Mouse (Mus musculus) T-helper 2 cell (primary cell): ENCODE measurements around the gene Tcam1.

Experiments used
- in situ Hi-C: fragments of 300-600 bp; cut with MboI, MseI; formaldehyde crosslinking; loops from one replicate; pipeline ENCODE4 v1.15.1; 2025; ENCODE audit warnings: high pct_unique_total_duplicates

Gene Tcam1

DNA sequence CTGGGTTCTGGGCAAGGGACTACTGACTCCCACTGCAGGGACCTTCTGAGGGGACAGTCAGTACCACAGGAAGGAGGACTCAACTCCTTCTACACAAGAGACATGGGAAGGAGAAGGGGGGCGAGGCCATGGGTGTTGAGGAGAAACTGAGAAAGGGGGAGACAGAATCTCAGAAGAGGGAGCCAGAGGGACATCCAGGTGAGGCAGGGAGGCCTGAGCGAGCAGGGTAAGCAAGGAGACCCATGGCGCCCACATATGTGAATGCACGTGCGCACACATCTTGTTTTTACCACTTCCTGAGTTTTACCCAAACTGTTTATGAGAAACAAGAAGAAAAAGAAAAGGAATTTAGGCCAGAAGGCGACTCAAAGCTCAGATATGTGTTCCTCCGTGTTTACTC is 41.3 kb downstream of the Tcam1 start:
- in situ Hi-C loops, result no loop called here

DNA sequence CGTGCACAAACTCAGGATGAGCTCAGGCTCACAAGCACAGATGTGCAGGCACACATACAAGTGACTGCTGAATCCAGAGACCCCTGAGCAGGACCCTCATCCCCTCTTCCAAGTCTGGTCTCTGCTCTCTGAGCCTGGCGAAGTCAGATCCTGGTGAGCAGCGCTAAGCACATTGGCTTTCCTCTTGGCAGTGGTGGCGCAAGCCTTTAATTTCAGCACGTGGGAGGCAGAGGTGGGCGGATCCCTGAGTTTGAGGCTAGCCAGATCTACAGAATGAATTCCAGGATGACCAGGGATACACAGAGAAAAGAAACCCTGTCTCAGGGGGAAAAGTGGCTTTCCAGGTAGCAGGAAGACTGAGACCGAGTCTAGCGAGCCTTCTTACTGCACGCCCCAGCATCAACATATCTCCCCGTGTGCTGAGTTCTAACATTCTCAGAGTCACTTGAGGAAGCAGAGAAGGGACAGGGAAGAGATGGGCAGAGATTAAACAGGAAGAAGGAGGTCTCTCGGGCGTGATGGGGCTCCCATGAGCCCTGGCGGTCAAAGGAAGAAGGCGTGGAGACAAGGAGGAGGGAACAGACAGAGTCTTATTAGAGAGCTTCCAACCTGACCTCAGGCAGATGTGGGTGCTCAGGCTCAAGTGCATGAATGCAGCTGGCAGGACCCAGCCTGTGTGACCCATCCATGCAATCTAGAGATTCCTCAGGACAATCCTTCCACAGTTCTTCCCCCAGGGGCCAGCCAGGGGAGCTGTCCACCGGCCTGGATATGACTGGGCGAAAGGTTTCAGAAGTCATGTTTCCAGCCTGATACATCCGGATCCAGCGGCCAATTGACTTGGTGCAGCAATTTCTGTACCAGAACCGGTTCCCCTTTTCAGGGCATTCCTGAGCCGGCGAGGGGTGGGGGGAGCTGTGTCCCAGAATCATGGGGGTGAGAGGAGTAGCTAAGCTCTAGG is 42.2 kb downstream of the Tcam1 start:
- in situ Hi-C loops, result no loop called here

DNA sequence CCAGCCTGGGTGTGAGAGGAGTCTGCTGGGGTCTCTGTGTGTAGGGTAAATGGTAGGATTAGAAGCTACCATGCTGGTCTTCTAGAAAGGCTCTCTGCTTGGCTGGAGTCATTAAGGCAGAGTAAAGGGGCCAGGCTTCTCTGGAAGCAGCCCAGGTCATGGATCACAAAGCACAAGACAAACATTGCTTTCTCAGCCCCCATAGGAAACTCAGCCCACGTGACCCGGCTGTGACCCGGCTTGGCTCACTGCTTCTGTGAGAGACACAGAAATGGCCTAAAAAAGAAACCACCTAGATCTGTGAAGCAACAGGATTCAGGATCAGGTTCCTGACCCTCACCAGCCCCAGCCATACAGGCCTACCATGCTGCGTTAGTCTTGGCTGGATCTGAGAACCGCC is 48.4 kb downstream of the Tcam1 start:
- in situ Hi-C loops, result no loop called here

DNA sequence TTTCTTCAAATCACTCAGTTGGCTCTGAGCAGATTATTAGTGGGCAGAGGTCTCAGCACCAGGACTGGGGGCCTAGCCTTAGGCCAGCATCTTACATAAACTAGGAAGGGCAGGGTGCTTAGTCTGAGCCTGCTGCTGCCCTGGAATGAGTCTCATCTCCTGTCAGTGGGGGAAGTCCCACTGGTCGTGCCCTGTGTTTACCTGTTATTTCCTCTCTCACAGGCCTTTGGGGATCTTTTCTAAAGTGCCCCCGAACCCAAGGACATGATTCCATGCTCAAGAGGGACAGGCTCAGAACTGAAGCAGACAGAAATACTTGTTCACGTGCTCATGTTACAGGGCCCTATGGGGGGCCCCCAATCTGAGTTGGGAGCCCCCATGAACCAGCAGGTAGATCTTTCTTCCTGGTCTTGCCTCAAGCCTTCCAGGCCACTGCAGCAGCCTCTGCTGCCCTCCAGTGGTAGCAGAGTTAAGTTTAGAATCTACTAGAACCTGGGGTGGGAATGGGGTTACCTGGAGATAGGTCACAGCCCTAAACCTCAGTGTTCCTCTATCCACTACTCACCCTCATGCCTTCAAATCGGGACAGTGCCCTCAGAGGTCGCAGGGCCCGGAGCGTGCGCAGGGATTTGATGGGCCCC is 49.2 kb downstream of the Tcam1 start:
- in situ Hi-C loops, result no loop called here

DNA sequence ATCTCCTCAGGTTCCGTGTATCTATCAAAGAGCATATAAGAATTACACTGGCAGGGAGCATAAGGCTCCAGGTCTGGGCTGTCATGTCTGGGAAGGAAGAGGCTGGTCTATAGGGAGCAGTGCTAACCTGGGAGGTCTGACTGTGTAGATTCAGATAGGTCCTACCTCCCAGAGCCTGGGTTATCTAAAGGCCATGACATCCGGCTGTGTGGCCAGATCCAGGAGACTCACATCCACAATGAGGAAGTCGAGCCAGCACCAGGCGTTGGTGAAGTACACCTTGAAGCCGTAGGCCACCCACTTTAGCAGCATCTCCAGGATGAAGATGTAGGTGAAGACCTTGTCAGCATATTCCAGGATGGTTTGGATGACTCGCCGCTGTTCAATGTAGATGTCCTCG is 50.0 kb downstream of the Tcam1 start:
- in situ Hi-C loops, result no loop called here

DNA sequence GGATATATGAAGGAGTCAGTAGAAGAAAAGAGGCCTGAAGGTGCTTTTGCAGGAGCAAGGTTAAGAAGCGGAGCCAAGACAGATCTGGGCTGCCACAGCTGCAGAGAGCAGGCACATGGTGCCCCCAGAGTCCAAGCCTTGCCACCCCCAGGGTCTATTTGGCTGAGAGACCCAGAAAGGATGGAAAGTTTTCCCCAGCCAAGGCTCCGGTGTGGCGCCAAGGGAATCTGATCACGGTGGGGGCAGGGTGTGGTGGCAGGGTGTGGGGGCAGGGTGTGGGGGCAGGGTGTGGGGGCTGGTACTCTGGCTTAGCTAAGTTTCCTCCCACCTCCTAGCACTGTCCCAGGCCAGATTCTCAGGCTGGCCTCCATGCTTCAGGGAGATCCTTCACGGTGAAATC is 52.0 kb downstream of the Tcam1 start:
- in situ Hi-C loops, result no loop called here

DNA sequence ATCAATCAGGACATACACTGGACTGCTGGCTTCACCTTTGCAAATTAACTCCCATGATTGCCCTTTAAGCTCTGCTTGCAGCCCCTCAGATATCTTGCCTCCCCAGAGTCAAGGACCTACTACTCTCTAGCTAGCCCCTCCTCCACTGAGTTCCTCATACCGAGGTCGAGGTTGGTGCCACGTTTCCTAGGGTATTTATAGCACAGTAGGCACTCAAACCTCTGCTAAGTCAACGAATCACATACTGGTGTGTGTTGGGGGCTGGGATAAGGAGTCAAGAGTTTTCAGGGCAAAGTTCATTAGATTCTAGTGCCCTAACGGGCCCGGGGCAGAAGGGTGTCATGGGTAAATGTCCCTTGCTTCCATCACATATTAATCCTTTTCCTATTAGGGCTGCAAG is 52.7 kb downstream of the Tcam1 start:
- in situ Hi-C loops, result no loop called here

DNA sequence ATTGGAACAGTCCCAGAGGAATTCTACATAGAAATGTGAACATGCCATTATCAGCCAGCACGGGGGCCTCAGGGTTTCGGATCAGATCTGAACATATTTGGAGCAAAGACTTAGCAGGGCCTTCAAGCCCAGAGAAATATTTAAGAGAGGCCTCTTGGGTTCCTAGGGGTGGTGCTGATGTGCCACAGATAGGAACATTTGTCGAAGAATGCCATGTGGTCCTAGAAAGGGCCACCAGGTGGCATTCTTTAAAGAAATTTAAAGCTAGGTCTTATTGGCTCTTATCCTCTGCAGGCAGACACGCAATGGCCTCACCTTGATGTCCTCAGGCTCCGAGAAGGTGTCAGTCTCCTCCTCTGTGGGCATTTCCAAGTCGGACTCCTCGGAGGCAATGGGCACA is 53.2 kb downstream of the Tcam1 start:
- in situ Hi-C loops, result loop anchor here (5.0 kb wide), 1 partner anchor 48 kb away; no protein-coding TSS in a partner anchor

DNA sequence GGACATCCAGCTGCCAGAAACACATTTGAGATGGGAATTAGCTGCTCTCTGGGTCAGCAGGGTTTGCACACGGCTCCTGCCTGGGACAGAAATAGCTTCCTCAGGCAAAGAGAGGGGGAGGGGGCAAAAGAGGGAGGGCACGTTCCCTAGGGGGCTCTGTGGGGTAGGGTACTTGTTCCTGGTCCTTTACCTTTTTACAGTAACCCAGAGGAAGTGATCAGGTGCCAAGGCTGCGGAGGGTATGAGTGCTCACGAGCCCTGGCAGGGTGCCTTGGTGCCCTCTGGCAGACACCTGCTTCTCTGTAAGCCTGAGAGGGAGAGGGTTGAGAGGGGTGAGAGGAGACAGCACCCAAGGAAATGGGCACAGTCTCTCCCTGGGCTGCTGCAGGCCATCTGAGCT is 56.0 kb downstream of the Tcam1 start:
- in situ Hi-C loops, result loop anchor here (5.0 kb wide), 1 partner anchor 45 kb away; no protein-coding TSS in a partner anchor

DNA sequence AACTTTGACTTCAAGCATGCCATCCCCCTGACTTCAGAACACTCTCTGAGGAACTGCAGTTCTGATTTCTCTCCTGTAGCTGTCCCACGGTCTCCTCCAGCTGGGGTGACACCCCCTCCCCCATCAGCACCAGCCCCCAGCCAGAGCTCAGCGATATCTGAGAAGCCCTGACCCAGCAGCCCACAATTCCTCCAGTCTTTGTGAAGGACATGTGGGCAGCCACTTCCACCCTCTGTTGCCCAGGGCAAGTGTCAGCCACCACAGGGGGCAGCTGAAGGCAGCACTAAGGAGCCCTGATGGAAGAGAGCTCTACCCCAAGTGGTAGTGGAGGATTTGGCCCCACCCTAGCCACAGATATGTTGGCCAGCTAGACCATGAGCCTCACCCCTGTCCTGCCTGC is 57.6 kb downstream of the Tcam1 start:
- in situ Hi-C loops, result loop anchor here (5.0 kb wide), 1 partner anchor 43 kb away; no protein-coding TSS in a partner anchor

DNA sequence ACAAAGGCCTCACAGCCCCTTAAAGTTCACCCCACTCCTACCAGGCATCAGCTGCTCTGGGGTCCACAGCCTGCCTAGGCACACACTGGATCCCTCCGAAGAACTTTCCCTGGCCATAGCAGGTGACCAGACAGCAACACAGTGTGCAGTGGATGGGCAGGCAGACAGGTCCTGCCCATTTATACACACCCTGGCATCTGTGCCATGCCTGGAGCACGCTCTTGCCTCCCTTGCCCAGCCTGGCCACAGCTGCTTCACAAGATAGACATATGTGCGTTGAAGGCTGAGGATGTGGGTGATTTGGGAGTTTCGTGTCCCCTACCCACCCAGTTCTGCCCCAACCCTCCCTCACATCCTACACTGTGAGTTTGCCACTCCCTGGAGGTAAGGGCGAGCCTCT is 61.6 kb downstream of the Tcam1 start:
- in situ Hi-C loops, result no loop called here
